Mouse (Mus musculus) frontal cortex, adult (tissue): Measurements from ENCODE around the gene Stox2.
A peak's percentile ranks its signal among the peaks of the same experiment; 100 is the strongest.

Experiments
- ATAC-seq: cut with Nextera tagmentation; 2 replicates; pipeline ENCODE4 v1.9.2; 2017; ENCODE audit warnings: mild to moderate bottlenecking, moderate library complexity, mixed read lengths; ENCODE audit not compliant: low TSS enrichment

Gene Stox2

GRCm38 (mm10) chr8:47409061-47409460 is 37.1 kb downstream of the Stox2 start:
- ATAC-seq = no peak

GRCm38 (mm10) chr8:47404852-47405251 is 41.3 kb downstream of the Stox2 start:
- ATAC-seq = no peak

- ATAC-seq = no peak
Observed at GRCm38 (mm10) chr8:47392927-47393326, 53.2 kb downstream of the Stox2 start.

GRCm38 (mm10) chr8:47392290-47392689 is 53.9 kb downstream of the Stox2 start:
- no peak for ATAC-seq

- ATAC-seq = no peak
Observed at GRCm38 (mm10) chr8:47391844-47392243, 54.3 kb downstream of the Stox2 start.

GRCm38 (mm10) chr8:47389430-47389829 is 56.7 kb downstream of the Stox2 start:
- no peak for ATAC-seq

- no peak for ATAC-seq
Observed at GRCm38 (mm10) chr8:47388171-47388570, 58.0 kb downstream of the Stox2 start.

GRCm38 (mm10) chr8:47385810-47386209 is 60.4 kb downstream of the Stox2 start:
- ATAC-seq = no peak

- ATAC-seq = no peak
Observed at GRCm38 (mm10) chr8:47384151-47384550, 62.0 kb downstream of the Stox2 start.

- no peak for ATAC-seq
Observed at GRCm38 (mm10) chr8:47383632-47384031, 62.5 kb downstream of the Stox2 start.

- no peak for ATAC-seq
Observed at GRCm38 (mm10) chr8:47381216-47381615, 64.9 kb downstream of the Stox2 start.

- ATAC-seq = no peak
Observed at GRCm38 (mm10) chr8:47380725-47381124, 65.4 kb downstream of the Stox2 start.

- no peak for ATAC-seq
Observed at GRCm38 (mm10) chr8:47380075-47380474, 66.1 kb downstream of the Stox2 start.

GRCm38 (mm10) chr8:47376651-47377050 is 69.5 kb downstream of the Stox2 start:
- no peak for ATAC-seq

- no peak for ATAC-seq
Observed at GRCm38 (mm10) chr8:47373757-47374156, 72.4 kb downstream of the Stox2 start.

GRCm38 (mm10) chr8:47371539-47371938 is 74.6 kb downstream of the Stox2 start:
- ATAC-seq = peak; percentile 29; the same call in 1 of the 2 replicates

- ATAC-seq = no peak
Observed at GRCm38 (mm10) chr8:47371081-47371480, 75.1 kb downstream of the Stox2 start.

GRCm38 (mm10) chr8:47370421-47371080 is 75.6 kb downstream of the Stox2 start:
- ATAC-seq = peak; percentile 97

- ATAC-seq = no peak
Observed at GRCm38 (mm10) chr8:47369949-47370348, 76.2 kb downstream of the Stox2 start.

GRCm38 (mm10) chr8:47369044-47369769 is 77.0 kb downstream of the Stox2 start:
- ATAC-seq = no peak

GRCm38 (mm10) chr8:47367029-47367428 is 79.1 kb downstream of the Stox2 start:
- no peak for ATAC-seq

GRCm38 (mm10) chr8:47363271-47363670 is 82.9 kb downstream of the Stox2 start:
- ATAC-seq = no peak

GRCm38 (mm10) chr8:47355340-47355906 is 90.7 kb downstream of the Stox2 start:
- ATAC-seq = no peak
